Comparison of ENCODE assay signal across 11 mouse cellular contexts in the genomic region with DNA sequence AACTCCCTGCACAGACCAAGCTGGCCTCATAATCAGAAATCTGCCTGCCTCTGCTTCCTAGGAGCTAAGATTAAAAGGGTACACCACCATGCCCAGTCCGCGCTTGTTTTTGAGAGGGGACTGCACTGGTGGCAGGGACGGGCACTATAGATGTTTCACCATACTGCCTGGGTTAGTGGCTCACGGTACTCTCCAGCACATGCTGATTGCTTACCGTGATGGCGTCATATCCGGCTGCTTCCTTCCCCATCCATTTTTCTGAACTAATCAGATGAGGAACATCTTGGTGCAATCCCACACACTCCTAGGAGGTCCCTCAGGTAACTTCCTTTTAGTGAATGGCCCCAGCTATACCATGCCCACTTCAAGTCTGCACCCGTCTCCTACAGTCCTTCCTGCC.
"Had no signal": no experiment of that assay in that cellular context is flagged by ENCODE, and none has a peak within 500 bp of the region (broad histone marks: within the 10 kb centered on the region; RNA-seq: fewer than 3 reads in every experiment).

No protein-coding gene starts in this region.

- H3K27me3 ChIP-seq: limb, embryonic 13.5 days; neural tube, embryonic 13.5 days had no signal

- H3K36me3 ChIP-seq: limb, embryonic 13.5 days; liver, embryonic 15.5 days; midbrain, embryonic 10.5 days; neural tube, embryonic 13.5 days had no signal

- H3K4me3 ChIP-seq: limb, embryonic 13.5 days; liver, embryonic 15.5 days; midbrain, embryonic 10.5 days; neural tube, embryonic 13.5 days had no signal

- DNase-seq: kidney, adult 8-10 months; kidney, postnatal 36 days; midbrain, embryonic 14.5 days; right cerebral cortex, postnatal 14 days had no signal

- H3K9me3 ChIP-seq: limb, embryonic 13.5 days; liver, embryonic 15.5 days; midbrain, embryonic 10.5 days; neural tube, embryonic 13.5 days had no signal

- H3K4me2 ChIP-seq: limb, embryonic 13.5 days; liver, embryonic 15.5 days; lung, embryonic 14.5 days; neural tube, embryonic 13.5 days had no signal

- H3K27ac ChIP-seq: limb, embryonic 13.5 days; midbrain, embryonic 10.5 days; neural tube, embryonic 13.5 days; stomach, postnatal 0 days had no signal

- H3K9ac ChIP-seq: limb, embryonic 13.5 days; liver, embryonic 15.5 days; lung, embryonic 14.5 days; neural tube, embryonic 13.5 days had no signal

- ATAC-seq: intestine, postnatal 0 days had no signal
